Mouse (Mus musculus) forebrain, embryonic 10.5 days (tissue): Measurements from ENCODE around the gene Vmn1r111. TPM values are rescaled to one million over a fixed set of nuclear protein-coding genes. Genes with fewer than 3 reads are reported as not detected.
"Not testable (repeated sequence)": the region's sequence is repeated elsewhere in the genome, so short reads cannot be mapped to it uniquely, and the experiment has no call there.

Source experiments
- DNase-seq: peaks from one replicate; pipeline ENCODE4 v3.0.0-alpha.2; 2017; ENCODE audit warnings: low spot score; ENCODE audit errors: extremely low spot score
- H3K27ac ChIP-seq: fragments of 300-500 bp; sonication (generic); 2 replicates; pipeline ENCODE4 v1.5.1; 2016; ENCODE audit warnings: mild to moderate bottlenecking
- H3K27me3 ChIP-seq: fragments of 300-500 bp; sonication (generic); 2 replicates; pipeline ENCODE4 v1.6.1; 2016; ENCODE audit warnings: mild to moderate bottlenecking; ENCODE audit not compliant: poor library complexity, severe bottlenecking
- H3K36me3 ChIP-seq: fragments of 300-500 bp; sonication (generic); replicated peaks from 2 replicates; pipeline ENCODE4 v1.6.1; 2016; ENCODE audit warnings: mild to moderate bottlenecking, moderate library complexity
- H3K4me1 ChIP-seq: fragments of 300-500 bp; sonication (generic); 2 replicates; pipeline ENCODE4 v1.6.1; 2016
- H3K4me3 ChIP-seq: fragments of 300-500 bp; sonication (generic); 2 replicates; pipeline ENCODE4 v1.5.1; 2016; ENCODE audit warnings: mild to moderate bottlenecking, moderate library complexity
- H3K9me3 ChIP-seq: fragments of 300-500 bp; sonication (generic); 2 replicates; pipeline ENCODE4 v1.6.1; 2016; ENCODE audit warnings: mild to moderate bottlenecking, moderate library complexity
- WGBS: fragments of 180-500 bp; shearing (Covaris S2); methylation state at CpG from one replicate; pipeline ENCODE4 v1.1.7; 2016; 5-methylcytosine and 5-hydroxymethylcytosine counted together
- polyA plus RNA-seq: library from polyadenylated mRNA; unstranded; fragments of >200 nt; fragmentation: Nextera tagmentation; extraction: Ambion mirVana; gene quantifications from 2 replicates; pipeline ENCODE4 v1.2.1, GENCODE M21; 2016

The Vmn1r111 gene
- not detected in 2 replicates for polyA plus RNA-seq

DNA sequence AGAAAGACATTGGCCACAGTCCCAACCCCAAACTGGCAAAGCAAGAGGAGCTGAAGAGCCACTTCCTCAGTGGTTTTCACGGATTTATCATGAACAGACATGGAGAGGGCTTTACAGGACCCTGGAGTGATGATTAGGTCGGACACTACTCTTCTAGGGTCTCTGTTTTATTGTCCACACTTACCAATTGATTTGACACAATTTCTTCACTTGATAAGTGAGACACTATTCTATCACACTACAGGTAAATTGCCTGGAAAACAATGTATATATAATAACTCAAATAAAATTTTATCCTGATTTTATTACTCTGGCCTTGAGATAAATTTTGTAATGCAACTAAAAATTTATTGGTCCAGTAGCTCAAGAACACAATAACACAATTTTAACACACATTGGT is at the start of gene Vmn1r111:
Gene Vmn1r111, minus strand, starts transcription at position 101 of the 400 bp plus-strand sequence.
- not testable (repeated sequence) for H3K36me3 ChIP-seq, H3K4me1 ChIP-seq
- WGBS: no CpG with 5 or more reads among the region's 2 CpGs

DNA sequence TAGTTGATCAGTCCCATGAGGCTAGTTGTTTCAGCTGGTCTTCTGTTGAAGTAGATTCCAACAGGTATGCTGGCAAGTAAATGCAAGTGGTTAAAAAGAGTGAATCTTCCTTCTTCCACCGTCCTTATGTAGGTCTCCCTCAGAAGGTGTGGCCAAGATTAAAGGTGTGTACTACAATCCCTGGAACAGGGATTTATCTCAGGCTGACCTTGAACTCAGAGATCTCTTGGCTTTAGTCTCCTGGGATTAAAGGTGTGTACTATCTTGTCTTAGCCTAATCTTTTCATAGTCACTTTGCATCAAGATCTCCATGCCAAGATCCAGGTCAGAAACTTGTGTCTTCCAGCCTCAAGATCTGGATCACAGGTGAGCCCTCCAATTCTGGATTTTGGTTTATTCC is 27.5 kb upstream of the Vmn1r111 start, which contains the start of gene Gm10668:
Gene Gm10668, minus strand, starts transcription at position 101 of the 400 bp plus-strand sequence.
- H3K36me3 ChIP-seq, H3K27me3 ChIP-seq, H3K27ac ChIP-seq, DNase-seq, H3K9me3 ChIP-seq, H3K4me1 ChIP-seq, H3K4me3 ChIP-seq: not testable (repeated sequence)
- no CpG with 5 or more reads among the region's 1 CpGs for WGBS

More for the DNA sequence above, at the start of gene Vmn1r111:
- H3K27me3 ChIP-seq, H3K27ac ChIP-seq, DNase-seq, H3K9me3 ChIP-seq, H3K4me3 ChIP-seq: not testable (repeated sequence)

DNA sequence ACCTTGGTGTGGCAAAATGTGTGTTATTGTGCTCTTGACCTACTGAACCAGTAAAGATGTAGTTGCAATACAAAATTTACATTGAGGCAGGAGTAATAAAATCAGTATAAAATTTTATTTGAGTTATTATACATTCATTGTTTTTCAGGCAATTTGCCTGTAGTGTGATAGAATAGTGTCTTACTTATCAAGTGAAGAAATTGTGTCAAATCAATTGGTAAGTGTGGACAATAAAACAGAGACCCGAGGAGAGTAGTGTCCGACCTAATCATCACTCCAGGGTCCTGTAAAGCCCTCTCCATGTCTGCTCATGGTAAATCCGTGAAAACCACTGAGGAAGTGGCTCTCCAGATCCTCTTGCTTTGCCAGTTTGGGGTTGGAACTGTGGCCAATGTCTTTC is 34.4 kb downstream of the Vmn1r111 start, which contains the start of gene Vmn1r107:
Gene Vmn1r107, plus strand, starts transcription at position 301 of the 400 bp plus-strand sequence.
- H3K9me3 ChIP-seq, H3K36me3 ChIP-seq, H3K4me1 ChIP-seq, H3K27ac ChIP-seq, H3K4me3 ChIP-seq, DNase-seq, H3K27me3 ChIP-seq: not testable (repeated sequence)
- no CpG with 5 or more reads among the region's 3 CpGs for WGBS

Other genes with a start within 250 kb of the Vmn1r111 start
- gene Gm10670, start 228.3 kb downstream of the Vmn1r111 start, polyA plus RNA-seq: not detected in 2 replicates
- gene Vmn1r103, start 192.7 kb downstream of the Vmn1r111 start, polyA plus RNA-seq: not detected in 2 replicates
- gene Vmn1r104, start 169.4 kb downstream of the Vmn1r111 start, polyA plus RNA-seq: not detected in 2 replicates
- not detected in 2 replicates for gene Gm5726, start 157.5 kb downstream of the Vmn1r111 start, polyA plus RNA-seq
- gene Gm4141, start 127.0 kb downstream of the Vmn1r111 start, polyA plus RNA-seq: not detected in 2 replicates
- not detected in 2 replicates for gene Gm4513, start 104.2 kb downstream of the Vmn1r111 start, polyA plus RNA-seq
- gene Vmn1r107, start 34.3 kb downstream of the Vmn1r111 start, polyA plus RNA-seq: not detected in 2 replicates
- not detected in 2 replicates for gene Gm10668, start 27.4 kb upstream of the Vmn1r111 start, polyA plus RNA-seq
- not detected in 2 replicates for gene Vmn1r112, start 68.0 kb upstream of the Vmn1r111 start, polyA plus RNA-seq
- gene Vmn1r113, start 84.1 kb upstream of the Vmn1r111 start, polyA plus RNA-seq: not detected in 2 replicates
- not detected in 2 replicates for gene Vmn1r114, start 109.0 kb upstream of the Vmn1r111 start, polyA plus RNA-seq
- not detected in 2 replicates for gene Vmn1r115, start 141.8 kb upstream of the Vmn1r111 start, polyA plus RNA-seq
- gene Vmn1r116, start 169.0 kb upstream of the Vmn1r111 start, polyA plus RNA-seq: not detected in 2 replicates
- gene Vmn1r117, start 180.9 kb upstream of the Vmn1r111 start, polyA plus RNA-seq: not detected in 2 replicates
- gene Vmn1r118, start 209.1 kb upstream of the Vmn1r111 start, polyA plus RNA-seq: not detected in 2 replicates